Mouse (Mus musculus) megakaryocyte-erythroid progenitor cell, adult 5-6 weeks (primary cell): Measurements from ENCODE around the gene Gm21860. TPM values are rescaled to one million over a fixed set of nuclear protein-coding genes. Genes with fewer than 3 reads are reported as not detected.
"Not testable (repeated sequence)": the region's sequence is repeated elsewhere in the genome, so short reads cannot be mapped to it uniquely, and the experiment has no call there.

Source experiments
- ATAC-seq: replicated peaks from 2 replicates; pipeline ENCODE4 v1.8.0; 2016; ENCODE audit warnings: mild to moderate bottlenecking, inconsistent platforms; ENCODE audit not compliant: severe bottlenecking, poor library complexity, low FRiP score, low TSS enrichment
- total RNA-seq, 2 experiments: library from RNA; stranded (forward) in 1 of 2; stranded (reverse) in 1 of 2; fragments of 200-1000, 215-1000 nt in 1 of 2; fragments of >200 nt in 1 of 2; fragmentation: Nextera tagmentation in 1 of 2; gene quantifications; 2 replicates each; pipeline ENCODE4 v1.2.3; 2014 to 2017

The Gm21860 gene
- not detected in 2 replicates for total RNA-seq (2014; fragmentation: Nextera tagmentation)
- not detected in 2 replicates for total RNA-seq (2017)

DNA sequence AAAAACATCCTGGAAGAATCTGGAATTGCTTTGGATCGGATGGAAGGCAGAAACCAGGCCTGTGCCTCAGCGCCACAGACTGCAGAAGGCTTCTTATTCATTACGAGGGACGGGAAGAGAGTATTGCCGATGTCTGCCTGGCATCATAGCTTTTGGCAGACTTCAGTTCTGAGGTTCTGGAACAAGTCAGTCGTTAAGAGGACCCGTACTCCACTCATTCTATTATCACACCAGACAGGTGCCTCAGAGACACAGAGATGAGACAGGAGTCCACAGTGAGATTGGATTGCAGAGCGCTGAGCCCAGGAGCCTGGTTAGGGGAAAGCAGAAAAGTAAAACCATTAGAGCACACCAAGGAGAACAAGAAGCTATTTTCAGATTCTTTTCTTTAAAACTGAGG, at the start of gene Gm21860:
Gene Gm21860, minus strand, starts transcription at position 101 of the 400 bp plus-strand sequence.
- ATAC-seq = not testable (repeated sequence)

GRCm38 (mm10) chrY:90784438-90784837, 29.8 kb upstream of the Gm21860 start, which contains the start of gene Gm47283:
Gm47283 (plus strand) TSS chrY:90784738.
- not testable (repeated sequence) for ATAC-seq

GRCm38 (mm10) chrY:90745256-90745655, 9.4 kb downstream of the Gm21860 start:
- ATAC-seq = not testable (repeated sequence)

DNA sequence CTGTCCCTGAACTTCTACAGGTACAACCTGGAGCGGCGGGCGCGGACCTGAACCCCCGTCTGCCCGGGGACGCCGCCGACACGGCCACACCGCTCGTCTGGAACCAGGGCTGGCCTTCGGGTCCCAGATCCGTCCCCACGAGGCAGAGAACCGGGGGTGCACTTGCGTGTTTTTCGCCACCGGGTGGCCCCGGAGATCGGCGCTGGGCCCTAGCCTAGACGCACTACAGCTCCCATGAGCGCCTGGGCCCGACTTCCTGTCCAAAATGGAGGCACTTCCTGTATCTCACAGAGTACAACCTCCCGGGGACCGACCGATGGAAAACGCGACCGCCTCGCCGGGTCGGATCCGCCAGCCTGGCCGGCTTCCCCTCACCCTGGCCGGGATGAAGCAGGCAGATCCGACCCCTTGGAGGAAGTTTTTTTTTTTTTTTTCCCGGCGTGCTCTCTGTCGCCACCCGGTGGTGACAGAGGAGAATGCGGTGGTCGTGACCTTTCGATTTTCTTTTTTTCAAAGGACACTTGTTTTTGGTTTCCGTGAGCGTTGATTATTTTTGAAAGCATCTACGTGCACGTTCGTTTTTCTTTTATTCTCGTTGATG, 10.1 kb downstream of the Gm21860 start:
- ATAC-seq = peak; percentile 75

DNA sequence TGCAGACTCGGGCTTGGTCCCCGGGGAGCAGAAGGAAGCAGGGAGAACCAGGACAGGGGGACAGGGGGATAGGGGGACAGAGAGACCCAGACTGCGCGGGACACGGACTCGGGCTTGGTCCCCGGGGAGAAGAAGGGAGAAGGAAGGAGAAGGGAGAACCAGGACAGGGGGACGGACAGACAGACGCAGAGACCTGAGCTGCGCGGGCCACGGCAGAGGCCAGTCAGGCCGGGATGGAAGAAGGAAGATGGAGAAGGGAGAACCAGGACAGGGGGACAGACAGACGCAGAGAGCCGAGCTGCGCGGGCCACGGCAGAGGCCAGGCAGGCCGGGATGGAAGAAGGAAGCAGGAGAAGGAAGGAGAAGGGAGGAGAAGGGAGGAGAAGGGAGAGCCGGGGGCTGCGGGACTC, 10.8 kb downstream of the Gm21860 start:
- no peak for ATAC-seq

GRCm38 (mm10) chrY:90743053-90743810, 11.4 kb downstream of the Gm21860 start:
- ATAC-seq = not testable (repeated sequence)

- ATAC-seq = not testable (repeated sequence)
These were observed 12.2 kb downstream of the Gm21860 start for GRCm38 (mm10) chrY:90742261-90743052.

DNA sequence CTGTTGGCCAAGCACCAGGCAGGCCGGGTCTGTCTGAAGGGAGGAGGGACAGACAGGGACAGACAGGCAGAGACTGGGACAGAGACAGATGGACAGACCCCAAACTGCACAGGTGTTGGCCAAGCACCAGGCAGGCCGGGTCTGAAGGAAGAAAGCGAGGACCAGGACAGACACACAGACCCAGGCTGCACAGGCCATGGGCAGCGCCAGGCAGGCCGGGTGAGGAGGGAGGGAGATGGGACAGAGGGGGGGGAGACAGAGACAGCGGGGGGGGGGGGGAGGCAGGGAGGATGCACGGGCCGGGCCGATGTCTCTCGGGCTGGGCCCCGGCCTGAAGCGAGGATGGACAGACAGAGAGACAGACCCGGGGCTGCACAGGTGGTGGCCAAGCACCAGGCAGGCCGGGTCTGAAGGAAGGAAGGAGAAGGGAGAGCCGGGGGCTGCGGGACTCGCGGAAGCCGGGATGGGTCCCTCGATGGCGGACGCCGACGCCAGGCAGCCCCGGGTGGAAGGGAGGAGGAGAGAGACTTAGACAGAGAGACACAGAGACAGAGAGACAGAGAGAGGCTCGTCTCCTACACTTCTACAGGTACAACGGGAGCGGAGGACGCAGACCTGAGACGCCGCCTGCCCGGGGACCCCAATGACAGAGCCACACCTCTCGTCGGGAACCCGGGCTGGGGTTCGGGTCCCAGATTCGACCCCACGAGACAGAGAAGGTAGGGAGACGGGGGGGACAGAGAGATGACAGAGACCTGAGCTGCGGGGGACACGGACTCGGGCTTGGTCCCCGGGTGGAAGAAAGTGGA, 13.0 kb downstream of the Gm21860 start:
- not testable (repeated sequence) for ATAC-seq

DNA sequence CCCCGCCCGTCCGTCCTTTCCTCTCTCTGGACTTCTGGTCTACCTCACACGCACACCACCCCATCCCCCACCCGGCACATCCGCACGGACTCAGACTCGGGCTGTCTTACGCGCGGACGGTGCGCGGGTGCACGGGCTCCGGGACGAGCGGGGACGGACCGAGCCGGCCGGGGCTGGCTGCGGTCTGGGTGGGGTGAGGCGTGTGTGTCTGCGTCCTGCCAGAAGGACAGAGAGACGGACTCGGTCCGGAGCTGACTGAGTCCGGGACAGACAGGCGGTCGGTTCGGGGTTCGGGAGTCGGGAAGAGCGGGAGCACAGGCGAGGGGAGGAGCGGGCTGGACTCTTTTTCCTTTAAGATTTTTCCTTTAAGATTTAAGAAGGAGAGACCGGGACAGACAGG, 13.6 kb downstream of the Gm21860 start:
- 0 out of 2 replicates have a peak, but pooled peaks have one; percentile 1 for ATAC-seq

DNA sequence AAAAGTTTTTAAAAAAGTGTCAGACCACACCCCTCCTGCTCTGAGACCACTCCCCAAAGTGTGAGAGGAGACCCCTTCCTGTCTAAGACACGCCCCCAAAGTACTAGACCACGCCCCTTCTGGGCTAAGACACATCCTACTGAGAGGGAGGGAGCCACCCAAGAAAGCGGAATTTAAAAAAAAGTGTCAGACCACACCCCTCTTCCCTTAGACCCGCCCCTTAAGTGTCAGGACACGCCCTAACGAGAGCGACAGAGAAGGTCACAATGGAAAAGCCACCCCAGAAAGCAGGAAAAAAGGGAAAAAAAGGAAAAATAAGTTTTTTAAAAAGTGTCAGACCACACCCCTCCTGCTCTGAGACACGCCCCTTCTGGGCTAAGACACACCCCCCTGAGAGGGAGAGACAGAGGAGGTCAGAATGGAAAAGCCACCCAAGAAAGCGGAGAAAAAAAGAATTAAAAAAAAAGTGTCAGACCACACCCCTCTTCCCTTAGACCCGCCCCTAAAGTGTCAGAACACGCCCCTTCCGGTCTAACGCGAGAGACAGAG, 14.5 kb downstream of the Gm21860 start:
- peak; percentile 38 for ATAC-seq

DNA sequence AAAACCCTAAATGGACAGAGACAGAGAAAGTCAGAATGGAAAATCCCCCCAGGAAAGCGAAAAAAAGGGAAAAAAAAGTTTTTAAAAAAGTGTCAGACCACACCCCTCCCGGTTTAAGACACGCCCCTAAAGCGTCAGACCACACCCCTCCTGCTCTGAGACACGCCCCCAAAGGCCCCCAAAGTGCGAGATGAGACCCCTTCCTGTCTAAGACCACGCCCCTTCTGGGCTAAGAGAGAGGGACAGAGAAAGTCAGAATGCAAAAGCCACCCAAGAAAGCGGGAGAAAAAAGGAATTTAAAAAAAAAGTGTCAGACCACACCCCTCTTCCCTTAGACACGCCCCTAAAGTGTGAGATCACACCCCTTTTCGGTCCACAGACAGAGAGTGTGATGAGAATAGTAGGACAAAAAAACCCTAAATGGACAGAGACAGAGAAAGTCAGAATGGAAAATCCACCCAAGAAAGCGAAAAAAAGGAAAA, 15.0 kb downstream of the Gm21860 start:
- ATAC-seq = peak; percentile 15

DNA sequence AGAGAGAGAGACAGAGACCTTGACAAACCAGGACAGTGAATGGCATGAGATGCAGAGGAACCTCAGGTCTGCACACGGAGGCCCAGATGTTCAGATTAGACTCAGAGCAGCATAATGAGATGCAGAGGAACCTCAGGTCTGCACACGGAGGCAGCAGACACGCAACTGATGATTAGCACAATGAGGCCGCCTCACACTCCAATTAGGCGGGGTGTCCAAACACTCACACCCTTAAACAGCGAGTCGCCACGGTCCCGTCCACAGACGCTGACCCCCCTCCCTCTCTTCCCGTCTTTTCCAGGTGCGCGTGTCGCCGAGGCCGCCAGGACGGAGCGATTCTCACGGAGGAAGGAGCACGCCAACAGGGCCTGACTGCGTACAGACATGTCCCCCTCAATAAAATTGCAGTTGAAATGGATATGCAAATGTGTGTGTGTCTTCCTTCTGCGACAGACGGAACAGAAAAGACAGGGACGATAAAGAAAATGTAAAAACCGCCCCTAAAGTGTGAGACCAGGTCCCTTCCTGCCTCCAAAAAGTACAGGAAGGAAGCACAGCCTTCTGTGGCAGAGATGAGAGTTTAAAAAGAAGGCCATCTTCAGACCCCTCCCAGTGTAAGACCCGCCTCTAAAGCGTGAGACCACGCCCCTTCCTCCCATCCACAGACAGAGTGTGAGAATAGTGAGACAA, 15.6 kb downstream of the Gm21860 start:
- peak; percentile 20 for ATAC-seq

GRCm38 (mm10) chrY:90738431-90738680, 16.3 kb downstream of the Gm21860 start:
- ATAC-seq = 0 out of 2 replicates have a peak, but pooled peaks have one; percentile 0

DNA sequence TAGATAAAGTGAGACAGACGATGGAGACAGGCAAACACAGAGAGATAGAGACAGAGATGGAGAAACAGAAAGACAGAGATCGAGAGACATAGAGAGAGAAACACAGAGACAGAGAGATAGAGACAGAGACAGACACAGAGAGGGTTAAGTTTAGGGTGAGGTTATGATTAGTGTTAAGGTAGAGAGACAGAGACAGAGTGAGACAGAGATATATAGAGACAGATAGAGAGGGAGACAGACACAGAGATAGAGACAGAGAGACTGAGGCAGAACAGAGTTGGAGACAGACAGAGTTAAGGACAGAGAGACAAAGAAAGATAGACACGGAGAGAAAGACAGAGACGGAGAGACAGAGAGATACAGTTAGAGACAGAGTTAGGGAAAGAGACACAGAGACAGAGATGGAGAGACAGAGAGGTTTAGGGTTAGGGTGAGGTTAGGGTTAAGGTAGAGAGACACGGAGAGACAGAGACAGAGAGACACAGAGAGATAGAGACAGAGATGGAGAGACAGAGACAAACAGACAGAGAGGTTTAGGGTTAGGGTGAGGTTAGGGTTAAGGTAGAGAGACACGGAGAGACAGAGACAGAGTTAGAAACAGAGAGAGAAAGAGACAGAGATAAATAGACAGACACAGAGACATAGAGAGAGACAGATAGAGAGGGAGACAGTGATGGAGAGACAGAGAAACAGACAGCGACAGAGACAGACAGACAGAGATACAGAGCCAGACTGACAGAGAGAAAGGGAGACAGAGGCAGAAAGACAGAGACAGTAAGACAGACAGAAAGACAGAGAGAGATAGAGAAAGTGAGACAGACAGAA, 16.8 kb downstream of the Gm21860 start:
- ATAC-seq = no peak

DNA sequence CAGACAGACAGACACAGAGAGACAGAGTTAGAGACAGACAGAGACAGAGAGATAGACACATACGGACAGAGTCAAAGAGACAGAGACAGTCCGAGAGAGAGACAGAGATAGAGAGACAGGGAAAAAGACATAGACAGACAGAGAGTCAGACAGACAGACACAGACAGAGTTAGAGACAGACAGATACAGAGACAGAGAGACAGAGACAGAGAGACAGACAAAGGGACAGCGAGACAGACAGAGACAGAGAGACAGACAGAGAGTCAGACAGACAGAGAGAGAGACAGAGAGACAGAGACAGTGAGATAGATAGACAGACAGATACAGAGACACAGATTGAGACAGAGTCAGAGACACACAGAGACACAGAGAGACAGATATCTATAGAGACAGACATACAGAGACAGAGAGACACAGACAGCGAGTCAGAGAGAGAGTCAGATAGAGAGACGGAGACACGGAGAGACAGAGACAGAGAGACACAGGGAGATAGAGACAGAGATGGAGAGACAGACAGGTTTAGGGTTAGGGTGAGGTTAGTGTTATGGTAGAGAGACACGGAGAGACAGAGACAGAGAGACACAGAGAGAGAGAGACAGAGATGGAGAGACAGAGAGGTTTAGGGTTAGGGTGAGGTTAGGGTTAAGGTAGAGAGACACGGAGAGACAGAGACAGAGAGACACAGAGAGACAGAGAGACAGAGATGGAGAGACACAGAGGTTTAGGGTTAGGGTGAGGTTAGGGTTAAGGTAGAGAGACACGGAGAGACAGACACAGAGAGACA, 18.2 kb downstream of the Gm21860 start:
- ATAC-seq = not testable (repeated sequence)

DNA sequence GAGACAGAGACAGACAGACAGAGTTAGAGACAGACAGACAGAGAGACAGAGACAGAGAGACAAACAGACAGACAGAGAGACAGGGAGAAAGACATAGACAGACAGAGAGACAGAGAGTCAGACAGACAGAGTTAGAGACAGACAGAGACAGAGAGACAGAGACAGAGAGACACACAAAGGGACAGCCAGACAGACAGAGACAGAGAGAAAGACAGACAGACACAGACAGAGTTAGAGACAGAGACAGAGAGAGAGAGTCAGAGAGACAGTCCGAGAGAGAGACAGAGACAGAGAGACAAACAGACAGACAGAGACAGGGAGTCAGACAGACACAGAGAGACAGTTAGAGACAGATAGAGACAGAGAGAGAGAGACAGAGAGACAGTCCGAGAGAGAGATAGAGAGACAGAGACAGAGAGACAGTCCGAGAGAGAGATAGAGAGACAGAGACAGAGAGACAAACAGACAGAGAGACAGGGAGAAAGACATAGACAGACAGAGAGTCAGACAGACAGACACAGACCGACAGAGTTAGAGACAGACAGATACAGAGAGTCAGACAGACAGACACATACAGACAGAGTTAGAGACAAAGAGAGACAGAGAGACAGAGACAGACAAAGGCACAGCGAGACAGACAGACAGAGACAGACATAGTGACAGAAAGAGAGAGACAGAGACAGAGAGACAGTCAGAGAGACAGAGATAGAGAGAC, 19.3 kb downstream of the Gm21860 start:
- ATAC-seq = not testable (repeated sequence)
